Mouse (Mus musculus) C2C12 (cell line): ENCODE results near the gene Ppp1r2.

Experiments
- CEBPB ChIP-seq: IDR thresholded peaks from one replicate; pipeline ENCODE4 v1.6.1; 2011; ENCODE audit warnings: low read depth, mild to moderate bottlenecking, control low read depth, moderate library complexity
- CTCF ChIP-seq: IDR thresholded peaks from one replicate; pipeline ENCODE4 v1.5.1; 2011; ENCODE audit not compliant: control insufficient read depth, insufficient read depth, insufficient read length
- FOSL1 ChIP-seq: IDR thresholded peaks from one replicate; pipeline ENCODE4 v1.8.0; 2011; ENCODE audit warnings: mild to moderate bottlenecking, low read length; ENCODE audit not compliant: poor library complexity, insufficient read depth, severe bottlenecking
- MAX ChIP-seq: IDR thresholded peaks from one replicate; pipeline ENCODE4 v1.6.1; 2011; ENCODE audit warnings: mild to moderate bottlenecking, control low read depth
- MYOD1 ChIP-seq: IDR thresholded peaks from one replicate; pipeline ENCODE4 v1.6.1; 2011; ENCODE audit warnings: low read depth; ENCODE audit not compliant: control insufficient read depth, insufficient read length
- MYOG ChIP-seq: IDR thresholded peaks from one replicate; pipeline ENCODE4 v1.6.1; 2011; ENCODE audit not compliant: control insufficient read depth, insufficient read length; ENCODE audit errors: extremely low read depth
- USF1 ChIP-seq: IDR thresholded peaks from one replicate; pipeline ENCODE4 v1.6.1; 2011; ENCODE audit warnings: low read depth, mild to moderate bottlenecking, control low read depth, moderate library complexity

DNA sequence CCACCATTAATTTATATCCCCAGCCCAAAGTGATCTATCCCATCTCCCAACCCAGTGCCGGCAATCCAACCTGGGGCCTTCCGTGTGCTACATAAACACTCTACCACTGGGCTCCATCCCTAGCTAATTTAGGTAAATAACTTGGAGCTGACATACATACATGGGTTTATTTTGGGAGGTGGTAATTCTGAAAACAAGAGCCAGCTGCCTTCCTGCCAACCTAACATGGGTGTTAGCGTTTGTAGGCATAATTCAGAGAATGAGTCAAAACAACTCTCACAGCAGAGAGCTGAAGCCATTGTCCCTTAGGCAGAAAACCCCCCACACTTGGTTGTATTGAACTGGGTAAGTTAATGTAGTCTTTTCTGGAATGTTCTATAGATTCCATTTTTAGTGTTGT, 12.6 kb upstream of the Ppp1r2 start:
- TF ChIP-seq CTCF (no peak), CEBPB (no peak), MYOG (no peak), USF1 (no peak), MAX (no peak), FOSL1 (no peak), MYOD1 (no peak)
